Mouse (Mus musculus): ENCODE measurements at regions not wholly inside any gene's neighbourhood (a gene's known extent, or its start where the extent isn't known, plus 50 kb on each side); places are given as distances from the start of the nearest gene placed in this dataset.
"Not testable (repeated sequence)": the region's sequence is repeated elsewhere in the genome, so short reads cannot be mapped to it uniquely, and the experiment has no call there.

GRCm38 (mm10) chr1:114641215-114641614 is 1043.3 kb upstream of the Cntnap5a start:
- DNase-seq (ENCODE audit: low spot score), result no peak
- no peak overlapping the region for H3K9ac ChIP-seq (ENCODE audit: low read depth, low read length)
- 79% methylated on average over 1 of the region's 1 CpGs for WGBS
- no peak overlapping the region for H3K27ac ChIP-seq
- no peak overlapping the region for H3K4me3 ChIP-seq (replicated peaks; ENCODE audit: low read depth, low read length)
- no peak for TF ChIP-seq CTCF (IDR thresholded peaks at IDR 0.05; ENCODE audit: low read depth)
- no peaks in the 10 kb centered on the region for H3K9me3 ChIP-seq (replicated peaks; ENCODE audit: low read length)
- no peaks in the 10 kb centered on the region for H3K4me1 ChIP-seq (replicated peaks; ENCODE audit: insufficient read depth, low read length)
- no peaks in the 10 kb centered on the region for H3K36me3 ChIP-seq (ENCODE audit: insufficient read depth, low read length)
- no peak for ATAC-seq (replicated peaks; ENCODE audit: low FRiP score, low read depth)
- H3K4me2 ChIP-seq (ENCODE audit: low read length), result no peak overlapping the region
- no peaks in the 10 kb centered on the region for H3K27me3 ChIP-seq (ENCODE audit: insufficient read depth, low read length)

- H3K27ac ChIP-seq; H3K4me2 ChIP-seq (ENCODE audit: low read length); H3K9ac ChIP-seq (ENCODE audit: low read depth, low read length); H3K9me3 ChIP-seq (replicated peaks; ENCODE audit: low read length); H3K36me3 ChIP-seq (ENCODE audit: insufficient read depth, low read length); ATAC-seq (replicated peaks; ENCODE audit: low FRiP score, low read depth); H3K27me3 ChIP-seq (ENCODE audit: insufficient read depth, low read length); H3K4me1 ChIP-seq (replicated peaks; ENCODE audit: insufficient read depth, low read length); H3K4me3 ChIP-seq (replicated peaks; ENCODE audit: low read depth, low read length); DNase-seq (ENCODE audit: low spot score): not testable (repeated sequence)
Measured at GRCm38 (mm10) chr1:114641854-114642253, 1042.7 kb upstream of the Cntnap5a start.

- WGBS, result 37% methylated on average over 2 of the region's 2 CpGs
- Histone ChIP-seq H3K4me3 (replicated peaks; ENCODE audit: low read depth, low read length) (no peak overlapping the region), H3K36me3 (ENCODE audit: insufficient read depth, low read length) (no peaks in the 10 kb centered on the region), H3K4me1 (replicated peaks; ENCODE audit: insufficient read depth, low read length) (no peaks in the 10 kb centered on the region), H3K4me2 (ENCODE audit: low read length) (no peak overlapping the region), H3K9me3 (replicated peaks; ENCODE audit: low read length) (no peaks in the 10 kb centered on the region), H3K27me3 (ENCODE audit: insufficient read depth, low read length) (no peaks in the 10 kb centered on the region), H3K9ac (ENCODE audit: low read depth, low read length) (no peak overlapping the region), H3K27ac (no peak overlapping the region)
- ATAC-seq (replicated peaks; ENCODE audit: low FRiP score, low read depth), result no peak
- DNase-seq (ENCODE audit: low spot score), result peak; percentile 17
- TF ChIP-seq CTCF (IDR thresholded peaks at IDR 0.05; ENCODE audit: low read depth), result no peak
Measured at GRCm38 (mm10) chr1:114673954-114674353, 1010.6 kb upstream of the Cntnap5a start.

- no peaks in the 10 kb centered on the region for H3K27me3 ChIP-seq (ENCODE audit: insufficient read depth, low read length)
- no peaks in the 10 kb centered on the region for H3K4me1 ChIP-seq (replicated peaks; ENCODE audit: insufficient read depth, low read length)
- H3K9ac ChIP-seq (ENCODE audit: low read depth, low read length), result no peak overlapping the region
- no peaks in the 10 kb centered on the region for H3K9me3 ChIP-seq (replicated peaks; ENCODE audit: low read length)
- no peaks in the 10 kb centered on the region for H3K36me3 ChIP-seq (ENCODE audit: insufficient read depth, low read length)
- no peak overlapping the region for H3K4me3 ChIP-seq (replicated peaks; ENCODE audit: low read depth, low read length)
- no peak for DNase-seq (ENCODE audit: low spot score)
- WGBS, result 35% methylated on average over 1 of the region's 1 CpGs
- no peak overlapping the region for H3K27ac ChIP-seq
- ATAC-seq (replicated peaks; ENCODE audit: low FRiP score, low read depth), result no peak
- no peak for TF ChIP-seq CTCF (IDR thresholded peaks at IDR 0.05; ENCODE audit: low read depth)
- H3K4me2 ChIP-seq (ENCODE audit: low read length), result no peak overlapping the region
Measured at GRCm38 (mm10) chr1:114681258-114681657, 1003.3 kb upstream of the Cntnap5a start.

GRCm38 (mm10) chr1:114721142-114721541 is 963.4 kb upstream of the Cntnap5a start:
- Histone ChIP-seq H3K9ac (ENCODE audit: low read depth, low read length) (no peak overlapping the region), H3K36me3 (ENCODE audit: insufficient read depth, low read length) (no peaks in the 10 kb centered on the region), H3K27me3 (ENCODE audit: insufficient read depth, low read length) (no peaks in the 10 kb centered on the region), H3K27ac (no peak overlapping the region), H3K4me3 (replicated peaks; ENCODE audit: low read depth, low read length) (no peak overlapping the region), H3K4me2 (ENCODE audit: low read length) (no peak overlapping the region), H3K9me3 (replicated peaks; ENCODE audit: low read length) (no peaks in the 10 kb centered on the region), H3K4me1 (replicated peaks; ENCODE audit: insufficient read depth, low read length) (no peaks in the 10 kb centered on the region)
- no peak for TF ChIP-seq CTCF (IDR thresholded peaks at IDR 0.05; ENCODE audit: low read depth)
- WGBS, result 89% methylated on average over 4 of the region's 4 CpGs
- ATAC-seq (replicated peaks; ENCODE audit: low FRiP score, low read depth), result no peak
- no peak for DNase-seq (ENCODE audit: low spot score)

GRCm38 (mm10) chr1:114729167-114729566 is 955.4 kb upstream of the Cntnap5a start:
- no peak overlapping the region for H3K4me3 ChIP-seq (replicated peaks; ENCODE audit: low read depth, low read length)
- H3K9ac ChIP-seq (ENCODE audit: low read depth, low read length), result no peak overlapping the region
- H3K4me1 ChIP-seq (replicated peaks; ENCODE audit: insufficient read depth, low read length), result no peaks in the 10 kb centered on the region
- no peak for TF ChIP-seq CTCF (IDR thresholded peaks at IDR 0.05; ENCODE audit: low read depth)
- H3K36me3 ChIP-seq (ENCODE audit: insufficient read depth, low read length), result no peaks in the 10 kb centered on the region
- no peak overlapping the region for H3K4me2 ChIP-seq (ENCODE audit: low read length)
- ATAC-seq (replicated peaks; ENCODE audit: low FRiP score, low read depth), result no peak
- DNase-seq (ENCODE audit: low spot score), result no peak
- no peaks in the 10 kb centered on the region for H3K9me3 ChIP-seq (replicated peaks; ENCODE audit: low read length)
- H3K27ac ChIP-seq, result no peak overlapping the region
- no peaks in the 10 kb centered on the region for H3K27me3 ChIP-seq (ENCODE audit: insufficient read depth, low read length)

Data from kidney, postnatal 0 days (tissue).